Mouse (Mus musculus): ENCODE measurements around the gene Rpgr.

Gene Rpgr

DNA sequence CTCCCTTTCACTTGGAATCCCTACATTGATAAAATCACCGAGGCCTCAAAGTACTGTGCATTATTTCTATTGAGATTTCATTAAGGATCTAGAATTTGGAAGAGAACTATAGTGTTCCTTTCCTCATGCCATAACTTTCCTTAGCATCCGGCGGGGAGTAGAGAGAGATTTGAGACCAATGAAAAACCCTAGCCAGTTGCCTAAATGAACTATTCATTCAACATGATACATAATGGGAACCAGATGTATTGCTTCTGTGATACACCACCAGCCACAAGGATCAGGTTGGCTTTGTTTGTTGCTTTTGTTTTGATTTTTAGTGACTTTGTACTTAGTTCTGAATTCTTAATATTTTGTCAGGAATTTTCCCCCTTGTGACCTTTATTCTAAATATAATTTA, 136.3 kb downstream of the Rpgr start:
- ChIA-PET POLR2A (no interaction called here), CTCF (no interaction called here)

DNA sequence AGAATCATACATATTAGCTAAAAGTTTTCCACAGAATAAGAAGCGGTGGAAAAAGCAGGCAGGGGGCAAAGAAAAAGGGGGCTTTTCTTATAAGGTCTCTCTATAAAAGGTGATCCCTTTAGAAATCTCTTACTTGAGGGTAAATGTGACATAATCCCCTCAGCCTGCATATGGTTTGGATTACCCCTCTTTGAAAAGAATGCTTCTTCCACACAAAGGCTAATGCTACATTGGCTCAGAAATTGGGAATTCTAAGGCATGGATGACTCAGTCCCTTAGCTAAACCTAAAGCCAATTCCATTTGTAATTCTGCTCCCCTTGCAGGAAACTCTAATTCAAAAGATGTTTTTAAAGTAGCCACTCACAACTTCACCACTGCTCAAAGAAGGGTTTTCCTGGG, 136.7 kb downstream of the Rpgr start:
- ChIA-PET POLR2A (no interaction called here), CTCF (no interaction called here)

DNA sequence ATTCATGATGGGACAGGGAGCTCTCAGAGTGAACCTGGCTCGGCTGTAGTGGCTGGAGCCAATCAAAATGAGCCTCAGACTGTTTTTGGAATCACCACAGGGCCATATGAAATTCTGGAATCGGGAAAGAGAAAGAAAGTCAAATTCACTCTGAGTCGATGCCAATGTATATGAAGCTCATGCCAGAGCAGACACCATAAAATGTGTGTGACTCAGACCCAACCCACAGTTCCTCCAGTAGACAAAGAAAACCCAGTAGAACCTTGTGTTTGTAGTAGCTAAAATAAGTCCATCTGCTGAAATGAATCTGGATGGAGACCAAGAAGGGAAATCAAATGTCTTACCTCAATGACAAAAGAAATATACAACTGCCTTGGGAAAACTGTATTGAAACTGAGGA, 142.8 kb downstream of the Rpgr start:
- POLR2A ChIA-PET: no interaction called here
- CTCF ChIA-PET: no interaction called here

DNA sequence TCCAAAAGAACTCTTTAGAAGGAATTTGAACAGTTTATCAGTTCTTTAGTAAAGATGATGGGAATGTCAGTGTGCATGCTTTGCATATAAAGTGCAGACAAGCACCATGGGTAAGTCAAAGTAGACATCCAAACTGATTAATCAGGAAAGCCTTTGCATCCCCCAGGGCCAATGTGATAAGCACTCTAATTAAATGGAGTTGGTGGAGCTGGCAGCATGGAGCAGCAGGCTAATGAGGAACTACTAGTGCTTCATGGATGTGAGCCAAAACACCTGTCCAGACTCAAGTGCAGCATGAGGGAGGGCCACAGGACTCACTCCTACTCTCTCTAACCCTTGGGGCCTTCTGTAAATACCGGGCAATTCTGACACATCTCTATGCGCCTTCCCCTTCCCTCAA, 145.2 kb downstream of the Rpgr start:
- POLR2A ChIA-PET: no interaction called here
- CTCF ChIA-PET: no interaction called here

DNA sequence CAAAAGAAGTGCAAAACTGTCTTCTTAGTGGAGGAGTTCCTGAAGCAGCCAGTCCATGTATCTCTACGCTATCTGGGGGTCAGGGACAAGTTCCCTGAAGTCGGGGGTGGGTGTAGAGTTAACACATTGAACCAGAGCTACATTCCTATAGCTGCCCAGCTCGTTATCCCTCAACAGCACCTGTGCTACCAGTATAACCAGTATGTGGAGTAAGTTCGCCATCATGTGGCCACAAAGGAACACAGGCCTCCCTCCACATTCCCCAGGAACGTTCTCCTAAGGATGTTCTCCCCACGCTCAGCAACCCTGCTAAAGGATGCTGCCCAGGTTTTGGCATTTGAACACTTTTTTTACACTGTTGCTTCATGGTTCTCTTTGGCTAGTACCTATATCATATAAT, 146.0 kb downstream of the Rpgr start:
- ChIA-PET CTCF (interaction anchor here in 1 of 4 experiments (0.8 to 0.9 kb wide), 2 partner anchors 490 to 1123 kb away, joined by 3 read pairs; no protein-coding TSS in a partner anchor), POLR2A (no interaction called here)

DNA sequence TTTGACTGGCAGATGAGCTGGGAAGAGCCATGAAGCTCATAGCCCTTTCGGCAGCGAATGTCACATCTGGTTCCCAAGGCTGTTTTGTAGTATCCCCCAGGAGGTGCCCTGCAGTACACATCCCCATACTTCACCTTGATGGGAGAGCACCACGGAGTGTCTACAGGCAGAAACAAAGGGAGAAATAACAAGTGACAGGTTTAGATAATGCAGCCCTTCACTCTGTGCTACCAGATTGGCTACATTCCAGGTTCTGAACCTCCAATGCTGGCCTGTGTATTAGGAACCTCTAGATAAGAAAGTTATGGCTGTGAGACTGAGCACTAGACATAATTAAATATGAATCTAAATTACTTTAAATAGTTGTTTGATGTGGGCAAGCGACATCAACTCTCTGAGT, 147.3 kb downstream of the Rpgr start:
- CTCF ChIA-PET: no interaction called here
- POLR2A ChIA-PET: no interaction called here

DNA sequence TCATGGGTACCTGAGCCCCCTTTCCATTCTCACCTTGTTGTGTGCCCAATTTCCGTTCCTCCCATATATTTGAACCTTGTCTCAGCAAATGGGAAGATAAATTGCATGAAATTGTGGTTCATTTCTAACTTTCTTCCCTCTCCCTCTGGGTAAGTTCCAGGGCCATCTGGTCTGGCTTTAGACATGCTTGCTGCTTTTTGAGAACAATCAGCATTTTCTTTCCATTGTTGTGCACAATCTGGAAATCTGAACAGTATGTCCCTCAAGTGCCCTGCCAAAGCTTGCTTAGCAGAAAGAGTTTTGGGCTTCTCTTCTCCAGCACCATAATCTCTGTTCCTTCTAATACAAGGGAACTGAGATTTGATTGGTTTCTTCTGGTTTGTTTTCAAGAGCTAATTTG, 152.9 kb downstream of the Rpgr start:
- POLR2A ChIA-PET: interaction anchor here in 1 of 4 experiments (0.5 kb wide), 1 partner anchor 1076 kb away, joined by 3 read pairs; no protein-coding TSS in a partner anchor

DNA sequence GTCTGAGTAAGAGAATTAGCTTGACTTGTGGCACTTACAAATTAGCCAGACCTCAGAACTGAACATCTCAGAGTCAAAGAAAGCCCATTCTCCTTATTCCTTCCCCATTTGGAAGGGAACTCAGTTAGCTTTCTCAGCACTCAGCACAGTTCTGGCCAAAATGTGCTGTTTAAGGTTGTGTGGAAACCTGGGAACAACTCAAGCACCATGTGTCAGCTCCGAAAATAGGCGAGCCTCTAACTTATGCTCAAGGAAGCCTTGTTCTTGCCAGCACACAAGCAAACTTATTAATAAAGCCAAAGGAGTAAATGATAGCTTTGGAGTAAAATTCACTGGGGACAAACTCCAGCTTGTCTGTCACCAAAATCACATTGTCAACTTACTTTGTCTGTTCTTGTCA, 153.4 kb downstream of the Rpgr start:
- POLR2A ChIA-PET: interaction anchor here in 1 of 4 experiments (0.5 kb wide), 1 partner anchor 1076 kb away, joined by 3 read pairs; no protein-coding TSS in a partner anchor
- CTCF ChIA-PET: no interaction called here

More for the DNA sequence above, 152.9 kb downstream of the Rpgr start:
- CTCF ChIA-PET: no interaction called here

DNA sequence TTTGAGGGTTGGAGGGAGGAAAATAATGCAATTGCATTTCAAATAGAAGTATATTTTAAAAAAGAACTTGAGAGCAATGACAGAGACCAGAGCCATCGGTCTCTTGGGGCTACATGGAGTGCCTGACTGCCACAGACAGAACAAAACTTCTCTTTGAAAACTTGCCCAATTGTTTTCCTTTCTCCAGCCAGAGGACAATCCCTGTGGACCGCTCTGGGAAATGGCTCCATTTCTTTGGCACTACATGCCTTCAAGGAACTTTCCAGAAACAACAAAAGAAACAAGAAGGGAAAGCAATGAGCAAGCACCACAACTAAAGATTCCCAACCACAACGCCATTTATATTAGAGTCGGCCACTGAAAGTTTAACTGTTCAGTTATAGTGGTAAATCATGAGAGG, 154.5 kb downstream of the Rpgr start:
- POLR2A ChIA-PET: no interaction called here
- CTCF ChIA-PET: no interaction called here

DNA sequence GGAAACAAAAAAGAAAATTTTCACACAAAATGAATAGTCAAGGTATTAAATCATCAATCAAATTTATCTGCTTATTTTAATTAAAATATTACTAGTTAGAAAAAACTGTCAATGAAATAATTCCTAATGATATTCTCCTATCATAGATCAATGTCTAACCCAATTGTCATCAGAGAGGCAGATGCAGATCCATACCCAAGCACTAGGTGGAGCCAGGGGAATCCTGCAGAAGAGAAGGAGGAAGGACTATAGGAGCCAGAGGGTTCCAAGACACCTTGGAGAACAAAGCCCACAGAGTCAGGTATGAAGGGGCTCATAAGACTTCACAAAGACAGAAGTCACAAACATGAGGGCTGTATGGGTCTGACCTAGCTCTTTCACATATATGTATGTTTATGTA, 182.1 kb downstream of the Rpgr start:
- ChIA-PET POLR2A (no interaction called here), CTCF (no interaction called here)
